Mouse (Mus musculus) myocyte (in vitro differentiated cells): ENCODE data around the gene Agap2. TPM values are rescaled to one million over a fixed set of nuclear protein-coding genes. Genes with fewer than 3 reads are reported as not detected.

Experiments
- H3K27me3 ChIP-seq: one replicate; pipeline ENCODE4 v1.6.1; 2011; ENCODE audit not compliant: control insufficient read depth, insufficient read depth, insufficient read length
- H3K36me3 ChIP-seq: one replicate; pipeline ENCODE4 v1.6.1; 2011; ENCODE audit not compliant: control insufficient read depth, insufficient read depth
- H3K4me2 ChIP-seq: one replicate; pipeline ENCODE4 v1.6.1; 2011; ENCODE audit warnings: low read depth, control low read depth
- H3K4me3 ChIP-seq: one replicate; pipeline ENCODE4 v1.5.1; 2011; ENCODE audit warnings: mild to moderate bottlenecking, control low read depth, moderate library complexity
- H3K79me2 ChIP-seq: one replicate; pipeline ENCODE4 v1.6.1; 2011; ENCODE audit not compliant: control insufficient read depth, insufficient read depth
- H3ac ChIP-seq: one replicate; pipeline ENCODE4 v1.6.1; 2011; ENCODE audit not compliant: control insufficient read depth, insufficient read length
- CEBPB ChIP-seq: IDR thresholded peaks from 2 replicates; pipeline ENCODE4 v1.6.1; 2011; ENCODE audit warnings: mild to moderate bottlenecking, moderate library complexity; ENCODE audit not compliant: poor library complexity, insufficient read depth, severe bottlenecking
- E2F4 ChIP-seq: IDR thresholded peaks from one replicate; pipeline ENCODE4 v1.6.1; 2011; ENCODE audit warnings: mild to moderate bottlenecking, control low read depth, moderate library complexity; ENCODE audit not compliant: insufficient read depth
- MAX ChIP-seq: IDR thresholded peaks from one replicate; pipeline ENCODE4 v1.6.1; 2011; ENCODE audit warnings: low read depth, mild to moderate bottlenecking, control low read depth
- MYOD1 ChIP-seq, 3 experiments: IDR thresholded peaks; one replicate each; pipeline ENCODE4 v1.6.1; 2011; ENCODE audit warnings: control low read depth in 2 of 3, low read depth in 2 of 3, mild to moderate bottlenecking in 2 of 3, moderate library complexity in 1 of 3; ENCODE audit not compliant: insufficient read length in 2 of 3, control insufficient read depth in 1 of 3
- MYOG ChIP-seq, 3 experiments: IDR thresholded peaks; one replicate each; pipeline ENCODE4 v1.6.1; 2011; ENCODE audit warnings: control low read depth in 2 of 3, low read depth in 2 of 3, mild to moderate bottlenecking in 2 of 3; ENCODE audit not compliant: insufficient read length in 2 of 3, control insufficient read depth in 1 of 3, insufficient read depth in 1 of 3
- POLR2A ChIP-seq: IDR thresholded peaks from one replicate; pipeline ENCODE4 v1.6.1; 2011; ENCODE audit warnings: low read depth, mild to moderate bottlenecking, control low read depth, moderate library complexity; ENCODE audit not compliant: insufficient read length
- POLR2AphosphoS2 ChIP-seq: IDR thresholded peaks from one replicate; pipeline ENCODE4 v1.6.1; 2011; ENCODE audit warnings: low read depth, control low read depth; ENCODE audit not compliant: insufficient read length
- REST ChIP-seq: IDR thresholded peaks from one replicate; pipeline ENCODE4 v1.6.1; 2011; ENCODE audit warnings: mild to moderate bottlenecking, control low read depth, moderate library complexity; ENCODE audit not compliant: insufficient read depth, insufficient read length
- SRF ChIP-seq: IDR thresholded peaks from one replicate; pipeline ENCODE4 v1.6.1; 2011; ENCODE audit warnings: low read depth; ENCODE audit not compliant: control insufficient read depth, insufficient read length
- TCF12 ChIP-seq: IDR thresholded peaks from one replicate; pipeline ENCODE4 v1.6.1; 2011; ENCODE audit warnings: mild to moderate bottlenecking, control low read depth; ENCODE audit not compliant: poor library complexity, insufficient read depth, severe bottlenecking
- TCF3 ChIP-seq: IDR thresholded peaks from one replicate; pipeline ENCODE4 v1.6.1; 2011; ENCODE audit warnings: low read depth, control low read depth; ENCODE audit not compliant: insufficient read length
- USF1 ChIP-seq: IDR thresholded peaks from one replicate; pipeline ENCODE4 v1.6.1; 2011; ENCODE audit warnings: low read depth, mild to moderate bottlenecking, control low read depth, moderate library complexity
- polyA plus RNA-seq: library from polyadenylated mRNA; unstranded; fragments of >200 nt; fragmentation: generic; extraction: Trizol; gene quantifications from one replicate; pipeline ENCODE4 v1.2.1, GENCODE M21; 2012; ENCODE audit warnings: missing spikeins

Gene Agap2
- polyA plus RNA-seq, 1 experiment, result 1.2 TPM

DNA sequence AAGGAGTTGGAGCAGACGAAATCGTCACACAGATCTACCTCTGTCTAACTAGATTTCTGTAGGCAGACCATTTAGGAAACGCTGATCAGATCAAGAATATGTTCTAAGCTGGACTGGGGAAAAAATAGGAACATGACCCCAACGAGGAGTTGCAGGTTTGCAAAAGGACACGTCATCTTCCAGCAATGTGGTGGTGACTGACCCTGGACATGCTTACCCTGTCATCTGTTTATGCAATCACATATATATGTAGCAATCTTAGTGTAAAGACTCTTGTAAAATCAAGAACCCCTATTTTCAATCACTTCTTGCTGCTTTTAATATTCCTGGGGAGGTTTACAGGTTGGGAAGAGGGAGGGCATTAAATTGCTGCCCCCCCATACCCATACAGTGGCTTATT, 12.6 kb upstream of the Agap2 start:
- TF ChIP-seq POLR2A (no peak), CEBPB (peak; percentile 50; the same call in 1 of the 2 replicates)
- Histone ChIP-seq H3ac (no peak overlapping the region), H3K27me3 (no peaks in the 10 kb centered on the region), H3K4me2 (peak overlapping the region; percentile 75), H3K36me3 (peaks cover 24% of the 10 kb centered on the region), H3K79me2 (peaks cover 24% of the 10 kb centered on the region), H3K4me3 (peak overlapping the region; percentile 98)

- peak in 1 of 3 experiments; percentile 52 for TF ChIP-seq MYOD1 (IDR thresholded peaks at IDR 0.05; ENCODE audit: control insufficient read depth in 1 of 3, insufficient read length in 2 of 3, low read depth in 2 of 3)
- TF ChIP-seq POLR2A, result peak; percentile 57
- TF ChIP-seq SRF, result peak; percentile 59
- TF ChIP-seq MAX, result no peak
- TF ChIP-seq USF1, result peak; percentile 97
- TF ChIP-seq TCF12, result no peak
- peak; percentile 47 for TF ChIP-seq POLR2AphosphoS2
- TF ChIP-seq TCF3, result no peak
- TF ChIP-seq MYOG (IDR thresholded peaks at IDR 0.05; ENCODE audit: control insufficient read depth in 1 of 3, insufficient read depth in 1 of 3, insufficient read length in 2 of 3, low read depth in 2 of 3), result peak in 1 of 3 experiments; percentile 35
- TF ChIP-seq REST, result no peak
- TF ChIP-seq CEBPB, result no peak
- TF ChIP-seq E2F4, result peak; percentile 17
- peaks cover 25% of the 10 kb centered on the region for H3K79me2 ChIP-seq
- peak within 1 kb of the TSS; percentile 98 for H3K4me3 ChIP-seq
- peak within 1 kb of the TSS; percentile 17 for H3ac ChIP-seq
- H3K27me3 ChIP-seq, result no peaks in the 10 kb centered on the region
- peak within 1 kb of the TSS; percentile 79 for H3K4me2 ChIP-seq
- peaks cover 31% of the 10 kb centered on the region for H3K36me3 ChIP-seq
Observed at GRCm38 (mm10) chr10:127063239-127063872, 11.7 kb upstream of the Agap2 start, which contains the start of gene Cdk4. TSS of gene Cdk4 (plus strand) at chr10:127063534.

DNA sequence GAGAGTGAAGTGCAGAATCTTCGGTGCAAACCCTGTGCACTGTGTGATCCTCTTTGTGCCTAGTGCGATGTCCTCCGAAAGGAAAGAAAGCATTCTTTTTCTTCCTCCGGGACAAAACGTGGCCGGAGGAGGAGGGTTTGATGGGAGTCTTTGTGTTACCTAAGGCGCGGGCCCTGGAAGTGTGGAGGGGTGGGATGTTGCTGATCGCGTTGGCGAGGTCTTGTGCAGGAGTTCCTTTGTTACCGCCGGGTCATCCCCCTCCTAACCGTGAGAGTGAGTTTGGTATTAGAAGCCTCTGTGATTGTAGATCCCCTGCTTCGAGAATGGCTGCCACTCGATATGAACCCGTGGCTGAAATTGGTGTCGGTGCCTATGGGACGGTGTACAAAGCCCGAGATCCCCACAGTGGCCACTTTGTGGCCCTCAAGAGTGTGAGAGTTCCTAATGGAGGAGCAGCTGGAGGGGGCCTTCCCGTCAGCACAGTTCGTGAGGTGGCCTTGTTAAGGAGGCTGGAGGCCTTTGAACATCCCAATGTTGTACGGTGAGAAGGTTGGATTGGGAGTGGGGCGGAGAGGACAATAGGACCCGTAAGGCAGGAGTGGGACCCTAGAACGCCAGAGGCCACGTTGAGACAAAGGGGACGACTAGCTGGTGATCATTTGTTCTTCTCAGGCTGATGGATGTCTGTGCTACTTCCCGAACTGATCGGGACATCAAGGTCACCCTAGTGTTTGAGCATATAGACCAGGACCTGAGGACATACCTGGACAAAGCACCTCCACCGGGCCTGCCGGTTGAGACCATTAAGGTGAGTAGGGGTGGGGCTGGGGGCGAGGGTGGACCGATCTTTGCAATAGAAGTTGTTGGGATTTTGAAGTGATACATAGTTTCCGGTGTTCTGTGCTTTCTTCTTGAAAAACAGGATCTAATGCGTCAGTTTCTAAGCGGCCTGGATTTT, 10.9 kb upstream of the Agap2 start:
- Histone ChIP-seq H3K36me3 (peaks cover 35% of the 10 kb centered on the region), H3K4me2 (peak overlapping the region; percentile 79), H3K27me3 (no peaks in the 10 kb centered on the region), H3K79me2 (peaks cover 33% of the 10 kb centered on the region), H3K4me3 (peak overlapping the region; percentile 98), H3ac (peak overlapping the region; percentile 17)
- TF ChIP-seq USF1 (no peak), POLR2A (no peak), POLR2AphosphoS2 (no peak), MYOG (IDR thresholded peaks at IDR 0.05; ENCODE audit: control insufficient read depth in 1 of 3, insufficient read depth in 1 of 3, insufficient read length in 2 of 3, low read depth in 2 of 3) (no peak), E2F4 (no peak), MAX (no peak), CEBPB (no peak), REST (no peak), SRF (no peak), MYOD1 (IDR thresholded peaks at IDR 0.05; ENCODE audit: control insufficient read depth in 1 of 3, insufficient read length in 2 of 3, low read depth in 2 of 3) (no peak), TCF3 (no peak), TCF12 (no peak)

- TF ChIP-seq USF1 (no peak), E2F4 (no peak), SRF (no peak), MAX (no peak), CEBPB (no peak), TCF12 (no peak), MYOD1 (IDR thresholded peaks at IDR 0.05; ENCODE audit: control insufficient read depth in 1 of 3, insufficient read length in 2 of 3, low read depth in 2 of 3) (no peak), REST (no peak), MYOG (IDR thresholded peaks at IDR 0.05; ENCODE audit: control insufficient read depth in 1 of 3, insufficient read depth in 1 of 3, insufficient read length in 2 of 3, low read depth in 2 of 3) (no peak), POLR2AphosphoS2 (no peak), TCF3 (no peak)
- H3K4me3 ChIP-seq, result peak overlapping the region; percentile 98
- H3K4me2 ChIP-seq, result no peak overlapping the region
- peaks cover 42% of the 10 kb centered on the region for H3K79me2 ChIP-seq
- peaks cover 35% of the 10 kb centered on the region for H3K36me3 ChIP-seq
- no peak overlapping the region for H3ac ChIP-seq
- H3K27me3 ChIP-seq, result no peaks in the 10 kb centered on the region
Observed at GRCm38 (mm10) chr10:127065981-127066380, 9.1 kb upstream of the Agap2 start.
